Mouse (Mus musculus) brain, embryonic 14.5 days (tissue): Measurements from ENCODE around the gene Tmco4.

Experiments
- CTCF ChIP-seq: fragments of 200-500 bp; IDR thresholded peaks from 2 replicates; pipeline ENCODE4 v1.5.1; 2012; ENCODE audit warnings: inconsistent platforms, mild to moderate bottlenecking, moderate library complexity, borderline replicate concordance; ENCODE audit not compliant: insufficient read depth, insufficient read length; ENCODE audit errors: extremely low read depth
- POLR2A ChIP-seq: fragments of 200-500 bp; IDR thresholded peaks from 2 replicates; pipeline ENCODE4 v1.6.1; 2012; ENCODE audit warnings: mild to moderate bottlenecking, inconsistent platforms, borderline replicate concordance; ENCODE audit not compliant: poor library complexity, insufficient read depth, insufficient read length, severe bottlenecking; ENCODE audit errors: extremely low read depth

DNA sequence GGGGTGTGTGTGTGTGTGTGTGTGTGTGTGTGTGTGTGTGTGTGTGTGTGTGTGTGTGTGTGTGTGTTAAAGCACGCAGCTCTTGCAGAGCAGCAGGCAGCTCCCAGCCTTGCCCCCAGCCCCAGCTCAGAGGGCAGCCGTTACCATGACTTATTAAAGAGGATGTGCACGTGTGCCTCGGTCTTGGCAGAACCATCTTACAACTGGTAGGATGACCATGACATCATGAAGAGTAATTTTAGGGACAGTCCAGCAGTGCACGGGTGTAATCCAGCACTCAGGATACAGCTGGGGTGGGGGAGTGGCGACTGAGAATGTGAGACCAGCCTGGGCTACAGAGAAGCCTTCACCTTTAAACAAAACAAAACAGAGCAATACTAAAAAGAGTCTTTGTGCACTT lies 32.5 kb downstream of the Tmco4 start:
- TF ChIP-seq CTCF (no peak), POLR2A (no peak)
